Mouse (Mus musculus) thymus, adult 2 months (tissue): ENCODE results near the gene Tmem235. TPM values are rescaled to one million over a fixed set of nuclear protein-coding genes. Genes with fewer than 3 reads are reported as not detected.

Experiments
- DNase-seq: peaks from one replicate; pipeline ENCODE4 v3.0.0; 2021
- H3K27ac ChIP-seq: fragments of 200-500 bp; 2 replicates; pipeline ENCODE4 v1.5.1; 2012; ENCODE audit warnings: low read length, control low read depth; ENCODE audit not compliant: control insufficient read depth, insufficient read depth
- H3K27me3 ChIP-seq: fragments of 200-500 bp; 2 replicates; pipeline ENCODE4 v1.6.1; 2012; ENCODE audit warnings: mild to moderate bottlenecking, low read length, moderate library complexity, mixed read lengths; ENCODE audit not compliant: control insufficient read depth, insufficient read depth
- H3K36me3 ChIP-seq: fragments of 200-500 bp; 2 replicates; pipeline ENCODE4 v1.6.1; 2012; ENCODE audit warnings: mild to moderate bottlenecking, low read length, moderate library complexity; ENCODE audit not compliant: control insufficient read depth, insufficient read depth
- H3K4me1 ChIP-seq: fragments of 200-500 bp; replicated peaks from 2 replicates; pipeline ENCODE4 v1.6.1; 2012; ENCODE audit warnings: low read length; ENCODE audit not compliant: control insufficient read depth, insufficient read depth
- H3K4me3 ChIP-seq: fragments of 200-500 bp; 2 replicates; pipeline ENCODE4 v1.5.1; 2012; ENCODE audit warnings: mild to moderate bottlenecking, low read length, control low read depth, moderate library complexity; ENCODE audit not compliant: control insufficient read depth, insufficient read depth
- CTCF ChIP-seq: fragments of 200-500 bp; IDR thresholded peaks from 2 replicates; pipeline ENCODE4 v1.5.1; 2012; ENCODE audit warnings: mild to moderate bottlenecking, control low read depth, low read length, moderate library complexity, borderline replicate concordance; ENCODE audit not compliant: control insufficient read depth, poor library complexity, insufficient read depth; ENCODE audit errors: extremely low read depth
- POLR2A ChIP-seq: fragments of 200-500 bp; IDR thresholded peaks from 2 replicates; pipeline ENCODE4 v1.6.1; 2012; ENCODE audit warnings: mild to moderate bottlenecking, low read length, control low read depth, moderate library complexity; ENCODE audit not compliant: control insufficient read depth, poor library complexity, insufficient read depth; ENCODE audit errors: extremely low read depth
- WGBS: fragments of 180-500 bp; shearing (Covaris S2); methylation state at CpG from one replicate; pipeline ENCODE4 v1.1.7; 2018; 5-methylcytosine and 5-hydroxymethylcytosine counted together
- polyA plus RNA-seq: library from polyadenylated mRNA; depleted of rRNA; stranded (reverse); fragments of >200 nt; gene quantifications from 2 replicates; pipeline ENCODE4 v1.2.3, GENCODE M21; 2012

Gene Tmem235
- polyA plus RNA-seq, 1 experiment: 0.05 TPM

GRCm38 (mm10) chr11:117820173-117820572 lies 40.4 kb upstream of the Tmem235 start:
- Histone ChIP-seq H3K27me3 (no peaks in the 10 kb centered on the region), H3K4me1 (peaks cover 12% of the 10 kb centered on the region), H3K27ac (no peak overlapping the region), H3K36me3 (peaks cover 23% of the 10 kb centered on the region), H3K4me3 (no peak overlapping the region)
- WGBS: over 99% methylated on average over 7 of the region's 7 CpGs
- no peak for TF ChIP-seq CTCF
- no peak for TF ChIP-seq POLR2A
- DNase-seq: no peak

DNA sequence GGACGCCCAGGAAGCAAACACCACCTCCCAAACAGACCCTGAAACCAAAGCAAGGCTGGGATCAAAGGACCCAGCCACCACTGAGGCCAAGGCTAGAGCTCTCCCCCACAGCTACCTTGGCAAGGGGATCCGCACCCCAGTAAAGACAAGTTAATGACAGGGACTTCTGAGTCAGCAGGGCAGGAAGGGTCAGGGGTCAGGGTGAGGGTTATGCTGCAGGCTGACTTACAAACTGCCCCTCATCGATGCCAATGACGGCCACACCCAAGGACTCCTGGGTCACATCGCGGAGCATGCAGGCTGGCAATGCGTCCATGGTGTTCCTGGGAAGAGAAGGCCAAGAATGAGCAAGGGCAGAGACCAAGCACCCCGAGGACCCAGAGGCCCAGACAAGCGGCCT lies 38.7 kb upstream of the Tmem235 start:
- Histone ChIP-seq H3K4me3 (no peak overlapping the region), H3K4me1 (peaks cover 29% of the 10 kb centered on the region), H3K27me3 (no peaks in the 10 kb centered on the region), H3K27ac (no peak overlapping the region), H3K36me3 (peaks cover 17% of the 10 kb centered on the region)
- 98% methylated on average over 9 of the region's 9 CpGs for WGBS
- no peak for TF ChIP-seq CTCF
- TF ChIP-seq POLR2A: no peak
- DNase-seq: no peak

- Histone ChIP-seq H3K27ac (no peak overlapping the region), H3K4me1 (peaks cover 38% of the 10 kb centered on the region), H3K4me3 (no peak overlapping the region), H3K27me3 (no peaks in the 10 kb centered on the region), H3K36me3 (peaks cover 12% of the 10 kb centered on the region)
- TF ChIP-seq CTCF (no peak), POLR2A (no peak)
- no peak for DNase-seq
- 93% methylated on average over 7 of the region's 7 CpGs for WGBS
Measured at GRCm38 (mm10) chr11:117822728-117823241, 37.8 kb upstream of the Tmem235 start.

GRCm38 (mm10) chr11:117823411-117823810 lies 37.1 kb upstream of the Tmem235 start:
- Histone ChIP-seq H3K36me3 (peaks cover 6% of the 10 kb centered on the region; the same call in 1 of the 2 replicates), H3K4me1 (peaks cover 44% of the 10 kb centered on the region), H3K4me3 (no peak overlapping the region), H3K27me3 (no peaks in the 10 kb centered on the region), H3K27ac (no peak overlapping the region)
- WGBS: 96% methylated on average over 6 of the region's 6 CpGs
- TF ChIP-seq POLR2A (no peak), CTCF (no peak)
- DNase-seq: no peak

DNA sequence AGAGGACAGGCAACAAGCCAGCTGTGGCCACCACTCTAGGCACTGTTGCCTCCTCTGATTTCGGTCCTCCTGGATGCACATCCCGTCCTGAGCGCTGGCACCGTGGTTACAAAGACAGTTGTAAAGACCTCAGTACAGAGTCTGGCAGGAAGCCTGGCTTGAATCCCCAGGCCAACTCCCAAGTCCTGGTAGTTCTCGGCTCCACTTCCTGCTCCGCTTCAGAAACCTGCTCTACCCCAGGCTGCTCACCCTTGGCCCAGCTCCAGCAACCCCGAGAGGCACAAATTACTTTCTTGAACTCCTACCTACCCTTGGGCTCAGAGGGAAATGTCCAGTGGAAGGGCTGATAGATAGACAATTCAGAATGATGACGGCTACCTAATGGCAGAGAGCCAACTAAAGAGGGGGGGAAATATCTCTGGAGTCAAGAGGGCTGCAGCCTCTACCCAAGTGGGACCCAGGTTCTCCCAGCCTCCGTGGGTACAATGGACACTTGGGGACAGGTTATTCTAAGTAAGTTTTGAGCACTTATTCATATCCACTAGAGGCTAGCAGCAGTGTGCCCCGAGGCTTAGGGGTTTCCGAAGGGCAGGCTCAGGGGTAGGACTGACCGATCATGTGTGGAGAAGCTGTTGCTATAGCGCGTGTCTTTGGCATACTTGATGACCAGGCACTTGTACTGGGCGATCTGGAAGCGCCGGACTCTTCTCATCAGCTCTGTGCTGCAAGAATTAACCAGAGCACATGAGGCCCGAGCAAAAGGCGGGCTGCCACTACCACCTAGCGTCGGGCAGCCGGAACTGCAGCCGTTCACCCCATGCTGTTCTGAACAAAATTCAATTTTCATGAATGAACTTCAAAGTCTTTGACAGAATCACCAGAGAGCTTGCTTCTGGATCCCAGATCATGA lies 36.2 kb upstream of the Tmem235 start:
- DNase-seq: peak; percentile 80
- TF ChIP-seq POLR2A (0 out of 2 replicates have a peak, but pooled peaks have one; percentile 15), CTCF (peak; percentile 94)
- Histone ChIP-seq H3K27ac (peak overlapping the region; percentile 7; the same call in 1 of the 2 replicates), H3K27me3 (no peaks in the 10 kb centered on the region), H3K4me3 (peak overlapping the region; percentile 34), H3K4me1 (peaks cover 53% of the 10 kb centered on the region), H3K36me3 (peaks cover 6% of the 10 kb centered on the region; the same call in 1 of the 2 replicates)
- WGBS: 23% methylated on average over 23 of the region's 23 CpGs

DNA sequence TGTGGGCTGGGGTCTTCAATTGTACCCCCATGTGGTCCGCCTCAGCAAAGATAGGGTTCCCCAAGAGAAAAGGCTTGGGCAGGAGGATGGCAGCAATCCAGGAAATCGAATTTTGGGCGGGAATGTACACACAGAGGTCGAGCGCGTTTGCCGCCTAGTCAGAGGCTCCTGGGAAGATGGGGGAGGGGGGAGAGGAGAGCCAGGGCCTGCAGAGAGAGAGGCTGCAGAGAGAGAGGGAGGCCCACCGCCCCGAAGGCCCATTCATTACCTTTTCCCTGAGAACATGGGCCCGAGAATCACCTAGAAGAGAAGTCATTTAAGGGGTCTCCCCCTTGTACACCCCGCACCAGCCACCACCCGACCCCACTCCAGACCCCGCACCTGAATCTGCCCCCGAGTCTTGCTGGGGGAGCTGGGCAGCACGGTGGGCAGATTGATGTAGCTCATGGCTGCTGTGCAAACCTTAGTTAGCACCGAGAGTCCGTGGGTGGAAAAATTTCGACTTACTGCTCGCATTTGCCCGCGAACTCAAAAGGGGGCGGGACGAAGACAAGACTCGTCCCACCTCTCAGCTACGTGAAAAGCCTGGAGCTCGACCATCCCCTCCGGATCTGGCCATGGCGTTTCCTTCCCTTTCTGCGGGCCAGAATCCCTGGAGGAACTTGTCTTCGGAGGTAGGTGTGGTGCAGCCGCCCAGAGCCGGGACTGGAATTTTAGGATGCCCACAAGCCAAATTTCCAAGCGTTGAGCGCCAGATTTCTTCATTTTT lies 35.0 kb upstream of the Tmem235 start, which contains the start of the genes Afmid and Tk1:
Gene Afmid, plus strand, starts transcription at position 592 of the 769 bp plus-strand sequence.
Gene Tk1, minus strand, starts transcription at position 760 of the 769 bp plus-strand sequence.
- Histone ChIP-seq H3K4me1 (peaks cover 53% of the 10 kb centered on the region), H3K4me3 (peak within 1 kb of the TSS; percentile 54), H3K27me3 (no peaks in the 10 kb centered on the region), H3K36me3 (peaks cover 6% of the 10 kb centered on the region; the same call in 1 of the 2 replicates), H3K27ac (peak within 1 kb of the TSS; percentile 90)
- DNase-seq: peak; percentile 67
- TF ChIP-seq POLR2A (no peak), CTCF (no peak)
- WGBS: under 1% methylated on average over 34 of the region's 34 CpGs
